Mouse (Mus musculus) neural tube, embryonic 12.5 days (tissue): Measurements from ENCODE around the gene Rbm31y. TPM values are rescaled to one million over a fixed set of nuclear protein-coding genes. Genes with fewer than 3 reads are reported as not detected.
"Not testable (repeated sequence)": the region's sequence is repeated elsewhere in the genome, so short reads cannot be mapped to it uniquely, and the experiment has no call there.

Experiments
- ATAC-seq: fragments of 200-750 bp; cut with Nextera tagmentation; 2 replicates; pipeline ENCODE4 v1.8.0; 2017; ENCODE audit warnings: low read depth, mild to moderate bottlenecking, moderate TSS enrichment, moderate library complexity; ENCODE audit not compliant: low FRiP score
- H3K27ac ChIP-seq: fragments of 300-500 bp; sonication (generic); 2 replicates; pipeline ENCODE4 v1.5.1; 2016
- H3K27me3 ChIP-seq: fragments of 300-500 bp; sonication (generic); replicated peaks from 2 replicates; pipeline ENCODE4 v1.6.1; 2016; ENCODE audit warnings: mild to moderate bottlenecking
- H3K36me3 ChIP-seq: fragments of 300-500 bp; sonication (generic); 2 replicates; pipeline ENCODE4 v1.6.1; 2016; ENCODE audit warnings: mild to moderate bottlenecking
- H3K4me1 ChIP-seq: fragments of 300-500 bp; sonication (generic); 2 replicates; pipeline ENCODE4 v1.6.1; 2016
- H3K4me2 ChIP-seq: fragments of 300-500 bp; sonication (generic); replicated peaks from 2 replicates; pipeline ENCODE4 v1.6.1; 2016; ENCODE audit warnings: mild to moderate bottlenecking
- H3K4me3 ChIP-seq: fragments of 300-500 bp; sonication (generic); 2 replicates; pipeline ENCODE4 v1.5.1; 2016
- H3K9ac ChIP-seq: fragments of 300-500 bp; sonication (generic); 2 replicates; pipeline ENCODE4 v1.6.1; 2016; ENCODE audit warnings: mild to moderate bottlenecking
- H3K9me3 ChIP-seq: fragments of 300-500 bp; sonication (generic); 2 replicates; pipeline ENCODE4 v1.6.1; 2016; ENCODE audit warnings: mild to moderate bottlenecking
- WGBS: fragments of 180-500 bp; shearing (Covaris S2); methylation state at CpG from one replicate; pipeline ENCODE4 v1.1.7; 2016; 5-methylcytosine and 5-hydroxymethylcytosine counted together
- polyA plus RNA-seq: library from polyadenylated mRNA; unstranded; fragments of >200 nt; fragmentation: Nextera tagmentation; extraction: Ambion mirVana; gene quantifications from 2 replicates; pipeline ENCODE4 v1.2.1, GENCODE M21; 2016

The Rbm31y gene
- polyA plus RNA-seq = not detected in 2 replicates

DNA sequence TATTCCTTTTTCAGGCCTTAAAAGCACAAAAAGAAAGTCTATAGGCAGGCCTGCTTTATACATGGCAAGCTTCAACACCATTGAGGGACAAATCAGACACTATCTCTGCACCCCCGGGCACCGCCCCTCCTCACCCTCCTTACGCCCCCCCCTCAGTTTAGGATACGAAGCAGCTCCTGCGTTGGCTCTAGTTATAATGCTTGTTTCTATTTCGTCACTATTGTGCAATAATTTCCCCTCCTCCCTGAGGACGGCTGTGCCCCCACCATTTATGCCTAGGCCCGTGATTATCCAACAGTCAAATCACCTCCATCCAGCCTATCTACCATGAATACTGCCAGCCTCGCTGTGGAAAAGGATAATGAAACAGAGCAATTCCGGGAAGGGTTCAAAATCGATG lies at the start of gene Rbm31y:
Gene Rbm31y, plus strand, starts transcription at position 301 of the 400 bp plus-strand sequence.
- not testable (repeated sequence) for H3K9me3 ChIP-seq, H3K36me3 ChIP-seq, H3K27ac ChIP-seq, H3K4me3 ChIP-seq, H3K4me2 ChIP-seq, ATAC-seq, H3K4me1 ChIP-seq, H3K9ac ChIP-seq, H3K27me3 ChIP-seq
- WGBS = no CpG with 5 or more reads among the region's 11 CpGs
